14 mouse cellular contexts compared by ENCODE assay signal in the genomic region with DNA sequence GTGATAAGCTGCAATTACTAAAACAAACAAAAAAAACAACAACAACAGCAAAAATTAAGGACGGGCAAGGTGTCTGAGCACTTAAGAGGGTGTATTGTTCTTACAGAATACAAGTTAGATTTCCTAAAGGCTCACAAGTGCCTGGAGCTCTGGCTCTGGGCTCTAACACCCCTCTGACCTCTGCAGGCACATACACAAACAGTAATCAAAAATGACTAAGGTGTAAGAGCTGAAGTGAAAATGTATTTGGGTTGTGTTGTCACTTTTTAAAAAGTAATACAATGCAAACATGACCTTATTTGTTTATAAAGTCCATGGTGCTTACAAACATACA. TPM values are rescaled to one million over a fixed set of nuclear protein-coding genes. Genes with fewer than 3 reads are reported as not detected.
A peak's percentile ranks its signal among the peaks of the same experiment; 100 is the strongest.
DNase-seq lines count a peak whose midpoint lies in the region; ATAC-seq and TF ChIP-seq lines count a peak whose summit lies in the region.
"Had no signal": no experiment of that assay in that cellular context is flagged by ENCODE, and none has a peak within 500 bp of the region (broad histone marks: within the 10 kb centered on the region; RNA-seq: fewer than 3 reads in every experiment).

No protein-coding gene starts in this region.

- WGBS in hindbrain, embryonic 16.5 days, result 6% methylated on average over 1 of the region's 1 CpGs
- 12% methylated on average over 1 of the region's 1 CpGs for WGBS in hindbrain, embryonic 10.5 days
- 6% methylated on average over 1 of the region's 1 CpGs for WGBS in midbrain, embryonic 13.5 days
- WGBS in midbrain, embryonic 14.5 days, result 7% methylated on average over 1 of the region's 1 CpGs
- WGBS in forebrain, embryonic 15.5 days, result 6% methylated on average over 1 of the region's 1 CpGs
- WGBS in stomach, postnatal 0 days, result 12% methylated on average over 1 of the region's 1 CpGs

- H3K4me3 ChIP-seq in hindbrain, embryonic 16.5 days (ENCODE audit: low read length), result no peak overlapping the region
- no peak overlapping the region for H3K4me3 ChIP-seq in hindbrain, embryonic 10.5 days
- H3K4me3 ChIP-seq in midbrain, embryonic 13.5 days (replicated peaks), result no peak overlapping the region
- no peak overlapping the region for H3K4me3 ChIP-seq in midbrain, embryonic 14.5 days (replicated peaks; ENCODE audit: low read depth, low read length)
- H3K4me3 ChIP-seq in forebrain, embryonic 15.5 days, result no peak overlapping the region
- no peak overlapping the region for H3K4me3 ChIP-seq in stomach, postnatal 0 days (ENCODE audit: low read depth, low read length)
- H3K4me3 ChIP-seq: embryonic facial prominence, embryonic 10.5 days; heart, embryonic 15.5 days; liver, embryonic 13.5 days; megakaryocyte, embryonic 14.5 days had no signal

- H3K27me3 ChIP-seq in hindbrain, embryonic 16.5 days (replicated peaks; ENCODE audit: control insufficient read depth, insufficient read depth, low read length), result no peaks in the 10 kb centered on the region
- H3K27me3 ChIP-seq in hindbrain, embryonic 10.5 days (ENCODE audit: insufficient read depth, poor library complexity, severe bottlenecking), result no peaks in the 10 kb centered on the region
- no peaks in the 10 kb centered on the region for H3K27me3 ChIP-seq in midbrain, embryonic 13.5 days
- no peaks in the 10 kb centered on the region for H3K27me3 ChIP-seq in midbrain, embryonic 14.5 days (ENCODE audit: control insufficient read depth, insufficient read depth, low read length)
- no peaks in the 10 kb centered on the region for H3K27me3 ChIP-seq in forebrain, embryonic 15.5 days
- no peaks in the 10 kb centered on the region for H3K27me3 ChIP-seq in stomach, postnatal 0 days (ENCODE audit: control insufficient read depth, insufficient read depth, low read length)
- H3K27me3 ChIP-seq: heart, embryonic 15.5 days; kidney, embryonic 15.5 days; limb, embryonic 13.5 days; liver, embryonic 13.5 days; megakaryocyte, embryonic 14.5 days had no signal

- no peak overlapping the region for H3K9ac ChIP-seq in hindbrain, embryonic 16.5 days (ENCODE audit: low read depth, low read length)
- H3K9ac ChIP-seq in midbrain, embryonic 13.5 days (replicated peaks), result no peak overlapping the region
- H3K9ac ChIP-seq in midbrain, embryonic 14.5 days (replicated peaks; ENCODE audit: low read length), result no peak overlapping the region
- no peak overlapping the region for H3K9ac ChIP-seq in forebrain, embryonic 15.5 days (replicated peaks)
- H3K9ac ChIP-seq in stomach, postnatal 0 days (ENCODE audit: low read length), result no peak overlapping the region
- H3K9ac ChIP-seq: heart, embryonic 15.5 days; kidney, embryonic 15.5 days; liver, embryonic 13.5 days had no signal

- no peak for TF ChIP-seq CTCF in stomach, postnatal 0 days (IDR thresholded peaks at IDR 0.05; ENCODE audit: low read depth)

- 0 out of 2 replicates have a peak, but pooled peaks have one; percentile 21 for ATAC-seq in hindbrain, embryonic 16.5 days
- ATAC-seq in midbrain, embryonic 13.5 days, result peak; percentile 53
- no peak for ATAC-seq in midbrain, embryonic 14.5 days (ENCODE audit: low FRiP score, low TSS enrichment)
- peak; percentile 27; the same call in 1 of the 2 replicates for ATAC-seq in forebrain, embryonic 15.5 days (replicated peaks)
- ATAC-seq in stomach, postnatal 0 days (ENCODE audit: low FRiP score, low TSS enrichment), result 0 out of 2 replicates have a peak, but pooled peaks have one; percentile 11

- DNase-seq in hindbrain, embryonic 10.5 days (ENCODE audit: low spot score), result no peak
- no peak for DNase-seq in midbrain, embryonic 14.5 days
- DNase-seq in stomach, postnatal 0 days (ENCODE audit: low spot score), result no peak
- no peak for DNase-seq in right cerebral cortex, postnatal 10 days (ENCODE audit: low spot score in 2 of 2)

- H3K27ac ChIP-seq in hindbrain, embryonic 16.5 days (ENCODE audit: low read depth, low read length), result no peak overlapping the region
- H3K27ac ChIP-seq in hindbrain, embryonic 10.5 days, result no peak overlapping the region
- no peak overlapping the region for H3K27ac ChIP-seq in midbrain, embryonic 13.5 days
- H3K27ac ChIP-seq in midbrain, embryonic 14.5 days (replicated peaks; ENCODE audit: low read depth, low read length), result no peak overlapping the region
- H3K27ac ChIP-seq in forebrain, embryonic 15.5 days (replicated peaks), result no peak overlapping the region
- no peak overlapping the region for H3K27ac ChIP-seq in stomach, postnatal 0 days (replicated peaks)
- H3K27ac ChIP-seq: gastrocnemius, adult 2 months; heart, embryonic 15.5 days; liver, embryonic 13.5 days had no signal

- peaks cover 14% of the 10 kb centered on the region for H3K36me3 ChIP-seq in hindbrain, embryonic 16.5 days (ENCODE audit: control insufficient read depth, insufficient read depth, low read length)
- H3K36me3 ChIP-seq in hindbrain, embryonic 10.5 days, result peaks cover 74% of the 10 kb centered on the region
- H3K36me3 ChIP-seq in midbrain, embryonic 13.5 days, result peaks cover 61% of the 10 kb centered on the region
- H3K36me3 ChIP-seq in midbrain, embryonic 14.5 days (ENCODE audit: control insufficient read depth, insufficient read depth, low read length), result peaks cover 59% of the 10 kb centered on the region
- H3K36me3 ChIP-seq in forebrain, embryonic 15.5 days, result peaks cover 37% of the 10 kb centered on the region
- no peaks in the 10 kb centered on the region for H3K36me3 ChIP-seq in stomach, postnatal 0 days (ENCODE audit: control insufficient read depth, insufficient read depth, low read length)

- no peaks in the 10 kb centered on the region for H3K9me3 ChIP-seq in hindbrain, embryonic 16.5 days (ENCODE audit: control insufficient read depth, low read length)
- H3K9me3 ChIP-seq in hindbrain, embryonic 10.5 days, result no peaks in the 10 kb centered on the region
- no peaks in the 10 kb centered on the region for H3K9me3 ChIP-seq in midbrain, embryonic 13.5 days
- H3K9me3 ChIP-seq in midbrain, embryonic 14.5 days (ENCODE audit: control insufficient read depth, low read length), result no peaks in the 10 kb centered on the region
- no peaks in the 10 kb centered on the region for H3K9me3 ChIP-seq in forebrain, embryonic 15.5 days
- no peaks in the 10 kb centered on the region for H3K9me3 ChIP-seq in stomach, postnatal 0 days (ENCODE audit: control insufficient read depth, low read length)
- H3K9me3 ChIP-seq: embryonic facial prominence, embryonic 10.5 days; heart, embryonic 15.5 days; kidney, embryonic 15.5 days; limb, embryonic 13.5 days; liver, embryonic 13.5 days; megakaryocyte, embryonic 14.5 days had no signal

- no peak for TF ChIP-seq EP300 in stomach, postnatal 0 days (optimal IDR thresholded peaks at IDR 0.05)

- H3K4me2 ChIP-seq in hindbrain, embryonic 16.5 days (ENCODE audit: low read length), result no peak overlapping the region
- no peak overlapping the region for H3K4me2 ChIP-seq in midbrain, embryonic 13.5 days (replicated peaks)
- no peak overlapping the region for H3K4me2 ChIP-seq in midbrain, embryonic 14.5 days (ENCODE audit: low read length)
- no peak overlapping the region for H3K4me2 ChIP-seq in forebrain, embryonic 15.5 days (replicated peaks)
- H3K4me2 ChIP-seq in stomach, postnatal 0 days (replicated peaks; ENCODE audit: low read depth), result no peak overlapping the region
- H3K4me2 ChIP-seq: liver, embryonic 13.5 days had no signal

- H3K4me1 ChIP-seq in hindbrain, embryonic 16.5 days (ENCODE audit: control insufficient read depth, insufficient read depth, low read depth, low read length), result no peaks in the 10 kb centered on the region
- peaks cover 3% of the 10 kb centered on the region; the same call in 1 of the 2 replicates for H3K4me1 ChIP-seq in hindbrain, embryonic 10.5 days (replicated peaks)
- H3K4me1 ChIP-seq in midbrain, embryonic 13.5 days (replicated peaks), result peaks cover 3% of the 10 kb centered on the region; the same call in 1 of the 2 replicates
- no peaks in the 10 kb centered on the region for H3K4me1 ChIP-seq in midbrain, embryonic 14.5 days (ENCODE audit: control insufficient read depth, insufficient read depth, low read length)
- peaks cover 5% of the 10 kb centered on the region for H3K4me1 ChIP-seq in forebrain, embryonic 15.5 days
- H3K4me1 ChIP-seq in stomach, postnatal 0 days (replicated peaks; ENCODE audit: control insufficient read depth, insufficient read depth), result no peaks in the 10 kb centered on the region
- H3K4me1 ChIP-seq: limb, embryonic 13.5 days had no signal

RNA-seq across cellular contexts. Expression of a gene that starts 13.9 kb away (rescaled TPM):
- 15.8 and 18.3 TPM in 2 replicates for polyA plus RNA-seq in hindbrain, embryonic 16.5 days (2015; fragmentation: Nextera tagmentation; extraction: Ambion mirVana)
- polyA plus RNA-seq in hindbrain, embryonic 10.5 days (2016; fragmentation: Nextera tagmentation; extraction: Ambion mirVana), result 18.4 TPM in 2 replicates
- polyA plus RNA-seq in midbrain, embryonic 13.5 days (2015; fragmentation: Nextera tagmentation; extraction: Ambion mirVana), result 20.5 and 21.4 TPM in 2 replicates
- polyA plus RNA-seq in midbrain, embryonic 14.5 days (2014; fragmentation: Nextera tagmentation; extraction: Ambion mirVana), result 19.6 and 25.4 TPM in 2 replicates
- polyA plus RNA-seq in forebrain, embryonic 15.5 days (2015; fragmentation: Nextera tagmentation; extraction: Ambion mirVana), result 23.4 and 24.1 TPM in 2 replicates
- polyA plus RNA-seq in stomach, postnatal 0 days (2015; fragmentation: Nextera tagmentation; extraction: Ambion mirVana), result 11.3 and 11.4 TPM in 2 replicates

RNA-seq across cellular contexts. Expression of a gene that starts 18.6 kb away (rescaled TPM):
- polyA plus RNA-seq in hindbrain, embryonic 16.5 days (2015; fragmentation: Nextera tagmentation; extraction: Ambion mirVana), result 8.2 and 8.6 TPM in 2 replicates
- polyA plus RNA-seq in hindbrain, embryonic 10.5 days (2016; fragmentation: Nextera tagmentation; extraction: Ambion mirVana), result 6.1 and 6.6 TPM in 2 replicates
- 9.4 and 11.8 TPM in 2 replicates for polyA plus RNA-seq in midbrain, embryonic 13.5 days (2015; fragmentation: Nextera tagmentation; extraction: Ambion mirVana)
- polyA plus RNA-seq in midbrain, embryonic 14.5 days (2014; fragmentation: Nextera tagmentation; extraction: Ambion mirVana), result 13.4 and 15.6 TPM in 2 replicates
- polyA plus RNA-seq in forebrain, embryonic 15.5 days (2015; fragmentation: Nextera tagmentation; extraction: Ambion mirVana), result 9.7 and 9.9 TPM in 2 replicates
- 1.3 and 1.5 TPM in 2 replicates for polyA plus RNA-seq in stomach, postnatal 0 days (2015; fragmentation: Nextera tagmentation; extraction: Ambion mirVana)
